Mouse (Mus musculus) T-helper 17 cell (primary cell): ENCODE results near the gene Llph.

Experiments used
- in situ Hi-C, 2 experiments: fragments of 300-600 bp; cut with MboI, MseI; formaldehyde crosslinking; loops; 1 replicate in 1 of 2; 2 replicates in 1 of 2; pipeline ENCODE4 v1.15.1; 2025; ENCODE audit warnings: high pct_unique_total_duplicates in 2 of 2

Gene Llph

DNA sequence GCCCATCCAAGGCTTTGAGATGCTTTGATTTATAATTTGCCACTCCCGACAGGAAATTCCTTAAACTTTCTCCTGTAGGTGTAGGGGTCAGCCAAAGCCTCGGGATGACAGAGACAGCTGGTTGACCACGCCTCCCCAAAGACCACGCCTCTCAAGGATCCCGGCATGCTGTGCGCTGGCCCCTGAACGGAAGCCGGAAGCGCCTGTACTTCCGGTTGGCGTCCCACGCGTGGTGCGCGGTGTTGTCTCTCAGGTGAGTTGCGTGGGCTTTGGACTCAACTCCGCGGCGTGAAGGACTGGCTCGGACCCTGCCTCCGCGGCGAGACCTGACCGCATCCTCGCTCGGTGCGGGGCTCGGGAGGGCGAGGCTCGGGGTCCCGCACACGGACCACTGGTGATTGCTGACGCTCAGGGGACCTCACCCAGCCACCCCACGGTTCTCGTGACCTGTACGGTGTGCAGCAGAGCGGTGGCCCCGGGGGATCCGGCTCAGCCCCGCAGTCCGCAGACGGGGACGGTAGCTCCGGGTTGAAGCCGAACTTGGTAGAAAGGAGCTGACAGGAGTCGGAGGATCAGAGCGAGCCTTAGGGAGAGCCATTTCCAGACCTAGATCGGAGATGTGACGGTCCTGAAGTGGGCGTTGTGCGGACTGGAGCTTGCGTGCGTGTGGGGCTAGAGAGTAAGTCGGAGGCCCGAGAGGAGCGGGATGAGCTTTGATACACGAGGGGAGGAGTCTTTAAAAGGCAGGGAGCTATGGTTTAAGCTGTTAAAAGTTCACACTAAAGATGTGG lies at the start of gene Llph:
Gene Llph (plus strand): TSS at position 200 of the 791 bp plus-strand sequence.
- in situ Hi-C loops: loop anchor here in 1 of 2 experiments (10.0 kb wide), 1 partner anchor 1428 kb away; no protein-coding TSS in a partner anchor

DNA sequence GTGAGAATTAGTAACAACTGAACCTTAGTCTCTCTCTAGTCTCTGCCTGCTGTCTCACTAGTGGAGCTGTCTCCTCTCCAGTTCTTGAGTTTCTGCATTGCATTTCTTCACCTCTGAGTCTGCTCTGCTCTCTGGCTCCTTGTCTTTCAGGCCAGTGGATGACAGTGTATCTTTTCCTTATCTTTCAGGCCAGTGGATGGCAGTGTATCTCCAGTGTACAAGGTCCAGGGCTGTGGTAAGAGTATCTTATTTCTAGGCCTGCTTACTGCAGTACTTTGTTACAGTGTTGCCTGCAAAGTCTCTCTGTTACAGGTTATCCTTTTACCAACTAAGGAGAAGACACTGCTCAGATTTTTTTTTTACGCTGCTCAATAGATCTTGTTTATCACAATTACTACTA lies 44.0 kb upstream of the Llph start:
- in situ Hi-C loops: no loop called here

DNA sequence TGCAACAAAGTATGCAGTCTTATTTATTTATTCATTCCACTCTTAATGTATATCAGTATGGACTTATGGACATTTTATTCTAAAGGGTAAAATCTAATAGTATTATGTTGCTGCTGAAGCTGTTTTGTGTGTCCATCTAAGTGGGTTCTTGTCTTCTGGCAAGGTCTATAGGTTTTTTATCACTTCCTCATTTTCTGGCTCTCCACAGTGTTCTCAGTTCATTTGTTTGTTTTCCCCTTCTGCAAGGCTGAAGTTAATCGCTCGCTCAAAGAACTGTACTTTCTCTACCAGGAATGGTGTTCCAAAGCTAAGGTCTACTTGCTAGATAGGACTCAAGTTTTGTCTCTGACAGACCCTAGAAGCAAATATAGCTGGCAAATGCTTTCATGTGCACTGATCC lies 43.5 kb upstream of the Llph start:
- in situ Hi-C loops: no loop called here

DNA sequence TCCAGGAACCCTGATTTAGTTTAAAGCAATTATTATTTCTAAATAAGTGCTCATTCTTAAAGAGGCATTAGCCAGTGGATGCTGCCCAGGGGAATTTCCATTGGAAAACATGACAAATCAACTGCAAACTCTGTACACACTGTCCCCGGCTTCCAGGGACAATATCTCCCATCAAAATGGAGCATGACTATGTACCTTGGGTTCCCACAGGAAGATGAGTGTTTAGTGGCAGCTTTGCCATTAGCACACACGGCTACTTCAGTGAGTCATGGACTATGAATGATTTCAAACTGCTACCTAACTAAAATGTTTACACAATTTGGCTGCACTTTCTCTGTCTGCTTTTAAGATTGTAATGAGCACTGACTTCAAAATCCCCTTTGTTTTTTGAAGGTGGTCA lies 38.4 kb upstream of the Llph start:
- in situ Hi-C loops: no loop called here

DNA sequence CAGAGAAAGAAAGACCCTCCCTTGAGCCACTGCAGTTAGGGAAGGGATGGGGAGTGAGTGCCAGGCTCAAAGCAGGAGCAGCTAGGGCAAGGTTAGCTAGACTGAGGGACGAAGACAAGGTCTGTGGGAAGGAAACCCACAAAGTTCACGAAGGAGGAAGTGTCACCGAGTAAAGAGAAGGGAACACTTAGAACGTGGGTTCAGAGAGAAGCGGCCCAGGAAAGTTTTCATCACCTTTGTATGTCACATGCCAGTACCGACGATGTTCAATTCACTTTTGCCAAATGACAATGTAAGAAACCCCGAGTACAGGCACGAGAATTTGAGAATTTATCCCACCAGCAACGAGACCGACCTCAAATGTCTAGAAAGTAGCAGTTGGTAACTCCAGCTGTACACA lies 37.6 kb upstream of the Llph start:
- in situ Hi-C loops: no loop called here

DNA sequence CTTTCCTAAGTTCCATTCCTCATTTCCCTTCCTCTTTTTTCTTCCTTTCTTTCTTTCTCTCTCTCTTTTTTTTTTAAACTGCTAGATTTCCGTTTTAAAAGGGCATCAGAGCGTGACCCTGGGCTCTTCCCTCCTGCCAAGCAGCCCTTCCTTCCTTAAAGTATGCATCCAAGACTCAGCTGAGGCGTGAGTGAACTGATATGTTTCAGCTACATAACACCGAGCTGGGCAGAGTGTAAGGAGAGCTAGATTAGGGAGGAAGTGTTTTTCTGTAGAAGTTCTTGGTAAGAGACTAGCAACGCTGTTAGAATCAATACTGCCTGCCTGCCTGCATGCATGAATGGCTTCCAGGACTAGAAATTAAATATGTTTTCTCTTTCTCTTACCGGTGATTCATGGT lies 37.1 kb upstream of the Llph start:
- in situ Hi-C loops: no loop called here

DNA sequence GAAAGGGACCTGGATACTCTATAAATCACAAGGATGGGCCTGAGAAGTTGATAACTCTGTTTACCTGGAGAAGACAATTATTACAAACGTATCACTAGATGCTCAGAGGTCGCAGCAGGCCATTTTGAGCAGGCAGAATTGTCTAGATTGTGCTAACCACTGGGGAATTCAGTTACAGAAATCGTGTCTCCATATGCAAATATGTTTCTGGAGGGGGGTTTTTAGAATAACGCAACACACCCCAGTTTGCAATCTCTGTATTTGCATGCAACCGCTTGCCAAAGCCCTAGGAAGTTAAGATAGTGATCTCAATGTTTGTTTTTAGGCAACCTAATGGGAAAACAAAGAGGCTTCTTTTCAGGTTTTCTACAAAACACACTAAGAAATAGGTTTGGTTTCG lies 35.7 kb upstream of the Llph start:
- in situ Hi-C loops: no loop called here

DNA sequence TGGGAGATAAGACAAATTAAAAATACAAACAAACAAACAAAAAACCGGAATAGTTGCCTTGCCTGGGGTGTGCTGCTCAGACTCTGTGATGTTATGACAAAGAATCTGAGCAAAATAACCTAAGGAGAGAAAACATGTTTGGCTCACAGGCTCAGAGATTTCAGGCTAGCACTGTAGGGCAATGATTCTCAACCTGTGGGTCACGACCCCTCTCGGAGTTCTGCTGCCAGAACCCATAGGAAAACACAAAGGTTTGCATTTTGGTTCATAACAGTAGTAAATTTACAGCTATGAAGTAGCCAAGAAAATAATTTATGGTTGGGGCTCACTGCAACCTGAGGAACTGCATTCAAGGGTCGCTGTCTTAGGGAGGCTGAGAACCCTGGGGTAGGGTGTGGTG lies 34.6 kb upstream of the Llph start:
- in situ Hi-C loops: no loop called here

DNA sequence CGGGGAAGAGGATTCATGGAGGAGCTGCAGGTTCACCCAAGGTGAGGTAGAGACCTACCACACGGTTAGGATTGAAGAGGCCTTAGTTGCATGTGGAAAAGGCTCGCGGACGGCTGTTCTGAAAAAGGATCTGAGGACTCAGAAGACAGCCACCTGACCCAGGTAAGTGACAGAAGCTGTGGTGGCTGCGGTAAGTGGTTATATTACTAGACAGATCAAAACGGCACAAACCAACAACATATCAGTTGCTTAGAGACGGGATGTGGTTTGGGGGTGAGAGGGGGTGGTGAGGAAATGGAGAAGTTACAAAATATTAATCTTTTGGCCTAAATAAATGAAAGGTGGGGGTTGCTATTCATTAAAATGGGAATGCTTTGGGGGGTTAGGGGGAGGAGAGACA lies 33.6 kb upstream of the Llph start:
- in situ Hi-C loops: no loop called here

DNA sequence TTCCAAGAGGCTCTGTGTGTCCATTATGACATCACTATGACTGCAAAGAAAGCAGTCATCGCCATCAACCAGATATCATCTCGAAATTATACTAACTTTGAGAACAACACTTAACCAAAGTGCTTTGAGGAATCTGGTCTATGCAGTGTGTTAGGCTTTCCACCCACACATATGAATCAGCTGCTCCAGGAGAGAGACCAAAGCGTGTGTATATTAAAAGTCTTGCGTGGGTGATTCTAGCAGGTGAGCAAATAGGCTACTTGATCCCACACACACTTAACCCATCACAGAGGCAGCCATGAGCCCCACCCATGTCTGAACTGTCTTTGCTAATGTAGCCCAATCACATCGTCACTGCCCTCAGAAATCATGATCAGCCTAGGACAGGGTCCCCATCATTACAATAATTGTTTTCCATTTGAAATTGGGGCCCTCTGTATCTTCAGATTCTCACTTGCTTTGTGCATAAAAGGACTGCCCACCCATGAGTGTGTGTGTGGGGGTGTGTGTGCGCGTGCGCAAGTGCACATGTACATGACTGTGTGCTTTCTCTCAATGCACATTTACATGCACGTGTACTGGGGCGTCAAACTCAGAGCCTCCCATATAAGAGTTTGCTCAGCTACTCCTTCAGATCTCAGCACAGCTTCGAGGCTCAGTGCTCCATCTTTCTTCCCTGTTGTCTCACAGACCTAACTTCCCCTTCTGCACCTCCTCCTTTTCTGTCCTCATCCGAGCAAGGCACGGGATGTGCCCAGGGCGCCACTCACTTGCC lies 29.6 kb upstream of the Llph start:
- in situ Hi-C loops: no loop called here

DNA sequence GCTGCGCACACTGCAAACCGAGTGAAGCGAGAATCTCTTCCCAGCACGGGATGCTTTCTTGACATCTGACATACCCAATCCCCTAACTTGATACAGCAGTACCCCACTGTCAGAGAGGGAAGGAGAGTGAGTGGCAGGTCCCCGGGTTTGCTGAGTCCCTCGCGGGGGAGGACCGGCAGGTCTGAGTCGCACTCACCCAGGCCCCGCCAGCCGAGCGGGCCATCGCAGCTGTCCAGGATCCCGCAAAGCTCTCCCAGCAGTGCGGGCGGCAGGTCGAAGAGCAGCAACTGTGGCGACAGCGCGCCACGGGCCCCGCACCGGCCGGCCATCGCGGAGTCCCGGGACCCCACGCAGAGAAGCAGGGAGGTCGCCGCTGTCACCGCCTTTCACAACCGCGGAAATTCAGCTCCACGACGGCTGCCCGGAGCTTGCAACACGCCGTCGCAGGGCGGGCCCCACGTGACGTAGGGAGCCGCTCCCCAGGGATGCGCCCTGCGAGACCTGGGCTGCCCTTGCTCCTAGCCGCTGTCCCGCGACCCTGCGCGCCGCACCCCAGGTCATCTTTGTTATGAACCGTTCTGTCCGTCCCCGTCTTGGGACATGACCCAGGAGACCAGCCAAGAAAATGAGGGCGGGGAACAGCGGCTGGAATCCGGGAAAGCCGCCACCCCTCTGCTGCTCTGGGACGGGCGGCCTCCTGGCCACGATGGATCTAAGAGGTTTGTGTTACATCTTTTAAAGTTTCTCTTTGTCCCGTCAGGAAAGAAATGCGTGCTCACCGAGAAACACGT lies 25.5 kb upstream of the Llph start, which contains the start of gene Tmbim4:
Gene Tmbim4 (plus strand): TSS at position 460 of the 791 bp plus-strand sequence.
- in situ Hi-C loops: loop anchor here (5.0 to 25.0 kb wide), 6 partner anchors 89 to 1836 kb away; partner anchors contain the start of genes Helb (in 2 of the 2), BC048403 (in 1 of the 2), Cand1 (in 1 of the 2) and Srgap1 (in 1 of the 2)

DNA sequence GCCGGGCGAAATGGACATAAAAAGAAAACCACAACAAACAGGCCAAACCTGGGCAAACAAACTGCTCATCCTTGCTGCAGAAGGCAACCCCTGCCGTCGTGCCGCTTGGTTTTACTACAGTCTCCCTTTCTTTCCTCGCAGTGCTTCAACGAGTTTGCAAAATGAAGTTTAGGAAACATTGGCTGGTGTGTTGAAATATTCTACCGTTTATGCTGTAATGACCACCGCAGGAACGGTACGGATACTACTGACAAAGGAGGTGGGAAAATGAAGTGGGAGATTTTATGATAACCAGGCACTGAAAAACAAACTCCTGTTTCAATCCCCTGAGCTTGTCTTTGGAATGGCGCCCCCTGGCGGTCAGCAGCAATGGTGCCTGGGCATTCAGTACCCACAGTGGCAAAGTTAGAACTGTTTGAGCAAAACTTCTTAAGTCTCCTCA lies 24.9 kb upstream of the Llph start, which contains the start of gene Irak3:
Gene Irak3 (minus strand): TSS at position 170 of the 442 bp plus-strand sequence.
- in situ Hi-C loops: loop anchor here (5.0 to 25.0 kb wide), 6 partner anchors 90 to 1835 kb away; partner anchors contain the start of genes Helb (in 2 of the 2), BC048403 (in 1 of the 2), Cand1 (in 1 of the 2) and Srgap1 (in 1 of the 2)

DNA sequence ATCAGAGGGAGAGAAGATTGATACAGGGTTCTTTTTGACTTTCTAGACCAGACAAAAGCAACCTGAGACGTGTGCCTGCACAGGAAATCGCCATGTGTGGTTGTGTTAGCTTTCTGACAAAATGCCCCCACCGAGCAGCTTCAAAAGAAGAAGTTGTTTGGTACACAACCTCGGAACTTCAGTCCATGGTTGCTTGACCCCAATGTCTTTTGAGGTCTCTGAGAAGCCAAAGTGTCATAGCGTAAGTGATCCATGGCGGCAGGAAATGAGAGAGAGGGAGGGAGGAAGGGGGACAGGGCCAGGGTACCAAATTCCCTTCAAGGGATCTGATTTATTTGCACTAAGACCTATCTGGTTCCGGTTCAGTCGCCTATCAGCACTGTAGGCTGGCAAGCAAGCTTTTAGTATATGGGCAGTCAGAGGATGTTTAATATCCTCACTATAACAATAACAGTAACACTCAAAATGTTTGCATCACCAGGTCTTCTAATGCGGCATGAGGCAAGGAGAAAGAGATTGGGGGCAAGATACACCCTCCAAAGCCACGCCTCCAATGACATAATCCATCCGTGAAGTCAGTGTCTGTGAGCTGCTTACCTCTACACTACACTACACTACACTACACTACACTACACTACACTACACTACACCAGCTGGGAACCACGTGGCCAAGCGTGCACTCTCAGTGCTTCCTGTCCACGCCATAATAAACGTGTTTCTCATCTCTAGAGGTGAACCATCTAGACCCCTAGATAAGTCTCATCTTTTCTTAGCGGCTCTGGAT lies 24.2 kb upstream of the Llph start:
- in situ Hi-C loops: loop anchor here (5.0 to 25.0 kb wide), 6 partner anchors 90 to 1835 kb away; partner anchors contain the start of genes Helb (in 2 of the 2), BC048403 (in 1 of the 2), Cand1 (in 1 of the 2) and Srgap1 (in 1 of the 2)

DNA sequence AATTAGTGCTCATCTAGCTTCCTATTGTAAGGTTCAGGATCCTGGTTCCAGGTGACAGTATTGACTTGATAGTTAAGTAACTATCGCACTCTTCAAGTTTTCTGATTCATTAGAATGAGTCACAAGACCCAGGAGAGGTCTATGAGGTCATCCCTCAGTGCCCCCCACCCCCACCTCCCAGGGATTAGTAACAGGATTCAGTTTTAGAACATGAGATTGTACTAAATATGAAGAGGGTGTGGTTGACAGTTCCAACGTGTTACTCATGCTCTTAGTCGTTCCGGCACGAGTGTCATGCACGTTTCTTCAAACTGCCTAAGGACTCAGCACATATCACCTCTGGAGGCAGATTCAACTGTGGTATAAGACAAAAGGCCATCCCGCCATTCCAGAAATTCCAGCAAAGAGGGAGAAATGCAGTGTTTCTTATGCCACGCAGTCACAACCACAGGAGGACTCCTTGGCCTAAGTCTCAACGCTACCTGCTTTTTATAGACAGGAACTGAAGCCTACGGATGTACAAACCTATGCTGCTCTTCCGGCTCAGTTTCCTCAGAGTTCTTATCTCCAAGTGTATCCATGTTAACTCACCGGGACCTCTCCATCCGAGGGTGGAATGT lies 22.2 kb upstream of the Llph start:
- in situ Hi-C loops: loop anchor here (5.0 to 25.0 kb wide), 7 partner anchors 92 to 1833 kb away; partner anchors contain the start of genes Helb (in 2 of the 2), BC048403 (in 1 of the 2), Cand1 (in 1 of the 2) and Srgap1 (in 1 of the 2)

DNA sequence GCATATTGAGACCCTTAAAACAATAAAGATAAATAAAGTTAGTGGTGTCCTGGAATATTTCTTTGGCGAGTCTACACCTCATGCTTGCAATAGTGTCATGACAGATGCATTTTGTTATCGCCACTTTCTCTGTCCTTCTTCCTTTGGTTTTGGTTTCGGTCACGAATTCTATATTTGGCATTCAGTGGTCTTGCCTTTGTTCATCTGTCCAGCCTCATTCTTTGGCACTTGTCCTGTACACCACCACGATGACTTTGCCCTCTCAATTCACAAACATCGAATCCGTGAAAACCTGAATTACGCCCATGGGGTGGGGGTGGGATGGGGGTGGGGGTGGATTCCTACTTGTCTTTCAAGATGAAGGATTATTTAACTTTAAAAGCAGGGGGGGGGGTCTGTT lies 18.9 kb upstream of the Llph start:
- in situ Hi-C loops: loop anchor here (5.0 to 25.0 kb wide), 5 partner anchors 971 to 1829 kb away; partner anchors contain the start of genes BC048403 (in 1 of the 2), Cand1 (in 1 of the 2) and Srgap1 (in 1 of the 2)

DNA sequence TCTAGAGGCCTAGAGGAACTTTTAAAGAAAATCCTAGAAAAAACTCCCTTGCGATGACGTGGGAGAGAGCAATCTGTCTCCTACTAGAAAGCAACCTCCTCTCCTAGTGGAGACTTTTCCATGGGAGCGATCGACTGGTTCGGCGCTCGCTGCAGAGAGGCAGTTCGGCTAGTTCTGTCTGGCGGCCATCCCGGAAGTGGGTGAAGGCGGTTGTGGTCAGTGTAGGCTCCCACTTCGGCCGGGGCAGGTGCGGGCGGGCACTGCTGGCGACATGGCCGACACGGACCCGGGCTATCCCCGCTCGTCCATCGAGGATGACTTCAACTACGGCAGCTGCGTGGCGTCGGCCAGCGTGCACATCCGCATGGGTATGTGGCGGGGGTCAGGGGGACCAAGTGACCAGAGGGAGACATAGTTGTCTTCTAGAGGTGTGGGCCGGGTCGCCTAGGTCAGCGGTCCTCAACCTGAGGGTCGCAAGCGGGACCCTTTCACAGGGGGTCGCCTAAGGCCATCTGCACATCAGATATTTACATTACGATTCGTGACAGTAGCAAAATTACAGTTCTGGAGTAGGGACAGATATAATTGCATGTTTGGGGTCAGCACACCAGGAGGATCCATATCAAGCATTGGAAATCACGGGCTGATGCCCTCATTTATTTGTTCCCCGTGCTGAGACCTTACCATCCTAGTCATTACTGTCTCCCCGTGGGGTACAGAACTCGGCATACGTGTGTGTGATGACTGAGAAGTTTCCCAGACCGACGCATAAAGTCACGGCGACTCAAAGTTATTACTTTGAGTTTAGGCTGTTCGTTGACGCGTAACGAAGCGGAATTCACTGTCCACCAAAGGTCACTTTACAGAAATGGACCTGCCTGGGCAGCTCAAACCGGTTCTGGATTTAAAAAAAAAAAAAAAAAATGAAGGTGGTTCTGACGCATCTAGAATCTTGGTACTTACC lies 18.0 kb upstream of the Llph start:
- in situ Hi-C loops: loop anchor here (5.0 to 25.0 kb wide), 5 partner anchors 972 to 1828 kb away; partner anchors contain the start of genes BC048403 (in 1 of the 2), Cand1 (in 1 of the 2) and Srgap1 (in 1 of the 2)

DNA sequence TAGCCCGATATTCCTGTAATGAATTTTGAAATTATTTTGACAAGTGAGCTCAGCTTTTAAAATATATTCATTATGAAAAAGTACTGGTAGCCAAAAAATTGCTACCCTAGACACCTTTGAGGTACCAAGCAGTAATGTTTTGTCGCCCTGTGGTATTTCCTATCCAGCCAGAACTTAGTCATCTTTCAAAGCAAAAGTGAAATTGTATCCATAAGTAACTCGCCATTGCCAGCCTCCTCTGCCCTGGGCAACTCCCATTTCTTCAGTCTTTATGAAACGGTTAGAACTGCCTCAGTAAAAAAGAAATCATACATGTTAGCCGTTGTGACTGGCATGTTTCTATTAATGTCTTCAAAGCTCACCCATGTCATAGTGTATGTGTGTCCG lies 17.3 kb upstream of the Llph start:
- in situ Hi-C loops: loop anchor here (5.0 to 25.0 kb wide), 5 partner anchors 972 to 1828 kb away; partner anchors contain the start of genes BC048403 (in 1 of the 2), Cand1 (in 1 of the 2) and Srgap1 (in 1 of the 2)

DNA sequence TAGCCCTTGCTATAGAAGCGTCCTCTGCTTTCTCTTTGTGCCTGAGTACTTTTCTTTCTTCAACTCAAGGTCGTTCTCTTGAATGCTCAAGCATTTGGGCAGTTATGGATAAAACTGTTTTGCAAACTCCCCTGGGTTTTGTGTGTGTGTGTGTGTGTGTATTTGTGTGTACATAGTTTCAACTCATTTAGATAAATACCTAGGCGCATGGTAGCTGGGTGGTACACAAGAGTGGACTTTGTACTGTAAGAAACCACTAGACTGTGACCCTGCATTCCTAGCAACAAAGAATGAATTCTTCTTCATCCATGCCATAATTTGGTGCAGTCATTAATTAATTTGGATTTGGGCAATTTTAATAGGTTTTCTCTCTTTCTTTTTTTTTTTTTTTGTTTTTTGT lies 16.8 kb upstream of the Llph start:
- in situ Hi-C loops: loop anchor here (25.0 kb wide), 3 partner anchors 973 to 1827 kb away; partner anchors contain the start of genes Cand1 (in 1 of the 2) and Srgap1 (in 1 of the 2)
